Mouse (Mus musculus) cerebellum, adult 2 months (tissue): ENCODE measurements around the gene Sfi1.
"Not testable (repeated sequence)": the region's sequence is repeated elsewhere in the genome, so short reads cannot be mapped to it uniquely, and the experiment has no call there.

ENCODE experiments used
- CTCF ChIP-seq: fragments of 200-500 bp; IDR thresholded peaks from 2 replicates; pipeline ENCODE4 v1.5.1; 2011; ENCODE audit warnings: low read depth, mild to moderate bottlenecking, control low read depth, low read length, moderate library complexity, borderline replicate concordance; ENCODE audit not compliant: insufficient read depth
- POLR2A ChIP-seq: fragments of 200-500 bp; IDR thresholded peaks from 2 replicates; pipeline ENCODE4 v1.6.1; 2011; ENCODE audit warnings: low read length, control low read depth, borderline replicate concordance; ENCODE audit not compliant: insufficient read depth

- not testable (repeated sequence) for TF ChIP-seq POLR2A, CTCF
These were observed 43.1 kb downstream of the Sfi1 start for GRCm38 (mm10) chr11:3150003-3150676.
